Mouse (Mus musculus) heart, adult 2 months (tissue): ENCODE results near the gene Prn. TPM values are rescaled to one million over a fixed set of nuclear protein-coding genes. Genes with fewer than 3 reads are reported as not detected.

Experiments used
- DNase-seq, 2 experiments: peaks; one replicate each; pipeline ENCODE4 v3.0.0; 2021
- H3K27ac ChIP-seq: fragments of 200-600 bp; 2 replicates; pipeline ENCODE4 v1.8.1; 2022
- H3K27me3 ChIP-seq: fragments of 200-500 bp; 2 replicates; pipeline ENCODE4 v1.6.1; 2012; ENCODE audit warnings: mild to moderate bottlenecking, low read length, inconsistent platforms, mixed read lengths; ENCODE audit not compliant: control insufficient read depth, insufficient read depth
- H3K36me3 ChIP-seq: fragments of 200-500 bp; 2 replicates; pipeline ENCODE4 v1.6.1; 2012; ENCODE audit warnings: low read length, inconsistent platforms; ENCODE audit not compliant: control insufficient read depth, insufficient read depth
- H3K4me1 ChIP-seq: fragments of 200-500 bp; 2 replicates; pipeline ENCODE4 v1.6.1; 2011; ENCODE audit warnings: low read length; ENCODE audit not compliant: control insufficient read depth, insufficient read depth
- H3K4me3 ChIP-seq: fragments of 200-600 bp; 2 replicates; pipeline ENCODE4 v1.8.1; 2022
- H3K79me2 ChIP-seq: fragments of 200-500 bp; replicated peaks from 2 replicates; pipeline ENCODE4 v1.6.1; 2012; ENCODE audit warnings: mild to moderate bottlenecking, inconsistent platforms, low read length, moderate library complexity, mixed read lengths; ENCODE audit not compliant: control insufficient read depth, insufficient read depth
- H3K9ac ChIP-seq: fragments of 200-500 bp; 2 replicates; pipeline ENCODE4 v1.6.1; 2012; ENCODE audit warnings: low read depth, mild to moderate bottlenecking, control low read depth, inconsistent platforms, low read length, mixed read lengths
- CTCF ChIP-seq: fragments of 200-600 bp; IDR thresholded peaks from 2 replicates; pipeline ENCODE4 v1.8.1; 2022; ENCODE audit warnings: antibody characterized with exemption, mild to moderate bottlenecking, moderate library complexity
- EP300 ChIP-seq: fragments of 200-500 bp; IDR thresholded peaks from 2 replicates; pipeline ENCODE4 v1.6.1; 2011; ENCODE audit warnings: low read depth, low read length, control low read depth; ENCODE audit not compliant: insufficient read depth
- POLR2A ChIP-seq: fragments of 200-500 bp; IDR thresholded peaks from 2 replicates; pipeline ENCODE4 v1.6.1; 2011; ENCODE audit warnings: mild to moderate bottlenecking, low read depth, low read length, control low read depth; ENCODE audit not compliant: insufficient read depth
- WGBS: fragments of 180-500 bp; shearing (Covaris S2); methylation state at CpG from one replicate; pipeline ENCODE4 v1.1.7; 2018; 5-methylcytosine and 5-hydroxymethylcytosine counted together
- intact Hi-C: fragments of 180-260 bp; cut with DNase I; formaldehyde crosslinking; loops from one replicate; pipeline ENCODE4 v1.15.1; 2025
- long read RNA-seq: library from polyadenylated mRNA; stranded (forward); transcript quantifications from one replicate; pipeline ENCODE4 v2.0.0, GENCODE M21; 2021
- polyA plus RNA-seq: library from polyadenylated mRNA; depleted of rRNA; stranded (reverse); fragments of >200 nt; gene quantifications from 2 replicates; pipeline ENCODE4 v1.2.3, GENCODE M21; 2012; rRNA removed
- total RNA-seq, 2 experiments: library from RNA; stranded (reverse); gene quantifications; 2 replicates each; pipeline ENCODE4 v1.2.3; 2021

Gene Prn
- total RNA-seq (under 1 TPM in 1 of 2 experiments, not detected in 1; 0.23 TPM), polyA plus RNA-seq (not detected in 2 replicates)
- long read RNA-seq: 0 reads

GRCm38 (mm10) chr2:131909683-131910572 is at the start of gene Prn, which contains the start of gene Prnp:
Gene Prn, plus strand, starts transcription at chr2:131909957.
Gene Prnp, plus strand, starts transcription at chr2:131909928.
- Histone ChIP-seq H3K4me1 (peaks cover 6% of the 10 kb centered on the region), H3K27me3 (no peaks in the 10 kb centered on the region), H3K27ac (peak within 1 kb of the TSS; percentile 87), H3K36me3 (peaks cover 9% of the 10 kb centered on the region), H3K9ac (peak within 1 kb of the TSS; percentile 98), H3K4me3 (peak within 1 kb of the TSS; percentile 74), H3K79me2 (peaks cover 1% of the 10 kb centered on the region; the same call in 1 of the 2 replicates)
- intact Hi-C loops: loop anchor here (5.0 kb wide), 3 partner anchors 42 to 237 kb away; partner anchors contain the start of genes Prnd and Slc23a2
- peak; percentile 92 for DNase-seq
- 3% methylated on average over 52 of the region's 52 CpGs for WGBS
- TF ChIP-seq EP300 (peak; percentile 62; the same call in 1 of the 2 replicates), CTCF (no peak), POLR2A (peak; percentile 94)

- Histone ChIP-seq H3K36me3 (no peaks in the 10 kb centered on the region), H3K27me3 (no peaks in the 10 kb centered on the region), H3K27ac (no peak overlapping the region), H3K4me1 (no peaks in the 10 kb centered on the region), H3K9ac (no peak overlapping the region), H3K79me2 (no peaks in the 10 kb centered on the region), H3K4me3 (no peak overlapping the region)
- WGBS: 76% methylated on average over 3 of the region's 3 CpGs
- intact Hi-C loops: no loop called here
- DNase-seq: no peak
- TF ChIP-seq POLR2A (no peak), CTCF (no peak), EP300 (no peak)
Measured at GRCm38 (mm10) chr2:131862617-131863275, 47.0 kb upstream of the Prn start.

GRCm38 (mm10) chr2:131863472-131863871 is 46.3 kb upstream of the Prn start:
- H3K4me1 ChIP-seq: no peaks in the 10 kb centered on the region
- TF ChIP-seq EP300: no peak
- TF ChIP-seq POLR2A: no peak
- no peak for TF ChIP-seq CTCF
- no peak for DNase-seq
- no peaks in the 10 kb centered on the region for H3K79me2 ChIP-seq
- no peak overlapping the region for H3K27ac ChIP-seq
- H3K4me3 ChIP-seq: no peak overlapping the region
- H3K9ac ChIP-seq: no peak overlapping the region
- 53% methylated on average over 3 of the region's 3 CpGs for WGBS
- intact Hi-C loops: no loop called here
- H3K27me3 ChIP-seq: no peaks in the 10 kb centered on the region
- H3K36me3 ChIP-seq: no peaks in the 10 kb centered on the region

GRCm38 (mm10) chr2:131864262-131864796 is 45.4 kb upstream of the Prn start:
- no peak for DNase-seq
- H3K36me3 ChIP-seq: no peaks in the 10 kb centered on the region
- H3K27me3 ChIP-seq: no peaks in the 10 kb centered on the region
- no peaks in the 10 kb centered on the region for H3K4me1 ChIP-seq
- no peak for TF ChIP-seq EP300
- TF ChIP-seq CTCF: no peak
- no peak for TF ChIP-seq POLR2A
- H3K9ac ChIP-seq: no peak overlapping the region
- no peaks in the 10 kb centered on the region for H3K79me2 ChIP-seq
- 84% methylated on average over 2 of the region's 2 CpGs for WGBS
- no peak overlapping the region for H3K4me3 ChIP-seq
- intact Hi-C loops: no loop called here
- no peak overlapping the region for H3K27ac ChIP-seq

- H3K4me1 ChIP-seq: no peaks in the 10 kb centered on the region
- no peaks in the 10 kb centered on the region for H3K27me3 ChIP-seq
- no peaks in the 10 kb centered on the region for H3K36me3 ChIP-seq
- no peak overlapping the region for H3K4me3 ChIP-seq
- no peak for DNase-seq
- H3K79me2 ChIP-seq: no peaks in the 10 kb centered on the region
- H3K27ac ChIP-seq: no peak overlapping the region
- intact Hi-C loops: no loop called here
- TF ChIP-seq POLR2A (no peak), CTCF (no peak), EP300 (no peak)
- no peak overlapping the region for H3K9ac ChIP-seq
Measured at GRCm38 (mm10) chr2:131866676-131867075, 43.1 kb upstream of the Prn start.
